Mouse (Mus musculus) limb, embryonic 12.5 days (tissue): ENCODE results near the gene Adam17. TPM values are rescaled to one million over a fixed set of nuclear protein-coding genes. Genes with fewer than 3 reads are reported as not detected.
"Not testable (repeated sequence)": the region's sequence is repeated elsewhere in the genome, so short reads cannot be mapped to it uniquely, and the experiment has no call there.

Source experiments
- ATAC-seq: fragments of 200-750 bp; cut with Nextera tagmentation; 2 replicates; pipeline ENCODE4 v1.8.0; 2017; ENCODE audit warnings: low read depth, moderate TSS enrichment; ENCODE audit not compliant: insufficient number of reproducible peaks, insufficient read depth, low FRiP score, low TSS enrichment
- H3K27ac ChIP-seq: fragments of 300-500 bp; sonication (generic); 2 replicates; pipeline ENCODE4 v1.5.1; 2016; ENCODE audit warnings: mild to moderate bottlenecking, moderate library complexity
- H3K27me3 ChIP-seq: fragments of 300-500 bp; sonication (generic); 2 replicates; pipeline ENCODE4 v1.6.1; 2016; ENCODE audit warnings: mild to moderate bottlenecking, moderate library complexity
- H3K36me3 ChIP-seq: fragments of 300-500 bp; sonication (generic); 2 replicates; pipeline ENCODE4 v1.6.1; 2016; ENCODE audit warnings: mild to moderate bottlenecking, moderate library complexity
- H3K4me1 ChIP-seq: fragments of 300-500 bp; sonication (generic); replicated peaks from 2 replicates; pipeline ENCODE4 v1.6.1; 2016
- H3K4me2 ChIP-seq: fragments of 300-500 bp; sonication (generic); 2 replicates; pipeline ENCODE4 v1.6.1; 2016; ENCODE audit warnings: mild to moderate bottlenecking, moderate library complexity
- H3K4me3 ChIP-seq: fragments of 300-500 bp; sonication (generic); replicated peaks from 2 replicates; pipeline ENCODE4 v1.5.1; 2016; ENCODE audit warnings: mild to moderate bottlenecking
- H3K9ac ChIP-seq: fragments of 300-500 bp; sonication (generic); replicated peaks from 2 replicates; pipeline ENCODE4 v1.6.1; 2016; ENCODE audit warnings: mild to moderate bottlenecking, moderate library complexity
- H3K9me3 ChIP-seq: fragments of 300-500 bp; sonication (generic); 2 replicates; pipeline ENCODE4 v1.6.1; 2016; ENCODE audit warnings: mild to moderate bottlenecking, moderate library complexity
- WGBS: fragments of 180-500 bp; shearing (Covaris S2); methylation state at CpG from one replicate; pipeline ENCODE4 v1.1.7; 2016; 5-methylcytosine and 5-hydroxymethylcytosine counted together
- polyA plus RNA-seq: library from polyadenylated mRNA; unstranded; fragments of >200 nt; fragmentation: Nextera tagmentation; extraction: Ambion mirVana; gene quantifications from 2 replicates; pipeline ENCODE4 v1.2.1, GENCODE M21; 2016

Adam17 gene
- polyA plus RNA-seq, 1 experiment from 2014 or later: 47.6 TPM

GRCm38 (mm10) chr12:21378765-21379346 lies 5.4 kb upstream of the Adam17 start:
- H3K27ac ChIP-seq, H3K4me1 ChIP-seq, H3K4me3 ChIP-seq, H3K36me3 ChIP-seq, H3K4me2 ChIP-seq, ATAC-seq, H3K9ac ChIP-seq, H3K9me3 ChIP-seq, H3K27me3 ChIP-seq: not testable (repeated sequence)
- WGBS: 74% methylated on average over 6 of the region's 6 CpGs

GRCm38 (mm10) chr12:21375376-21376157 lies 2.1 kb upstream of the Adam17 start:
- H3K4me3 ChIP-seq: no peak overlapping the region
- no peaks in the 10 kb centered on the region for H3K36me3 ChIP-seq
- WGBS: 42% methylated on average over 3 of the region's 3 CpGs
- no peak overlapping the region for H3K4me2 ChIP-seq
- no peaks in the 10 kb centered on the region; the same call in 1 of the 2 replicates for H3K4me1 ChIP-seq
- H3K27ac ChIP-seq: no peak overlapping the region
- no peak for ATAC-seq
- no peaks in the 10 kb centered on the region for H3K27me3 ChIP-seq
- H3K9me3 ChIP-seq: no peaks in the 10 kb centered on the region
- no peak overlapping the region for H3K9ac ChIP-seq

GRCm38 (mm10) chr12:21373820-21374475 lies 516 bp upstream of the Adam17 start:
- peak overlapping the region; percentile 96 for H3K27ac ChIP-seq
- 6% methylated on average over 24 of the region's 24 CpGs for WGBS
- no peaks in the 10 kb centered on the region for H3K9me3 ChIP-seq
- ATAC-seq: no peak; the same call in 1 of the 2 replicates
- peak overlapping the region; percentile 83 for H3K9ac ChIP-seq
- no peaks in the 10 kb centered on the region for H3K27me3 ChIP-seq
- no peaks in the 10 kb centered on the region for H3K36me3 ChIP-seq
- H3K4me1 ChIP-seq: no peaks in the 10 kb centered on the region; the same call in 1 of the 2 replicates
- peak overlapping the region; percentile 73 for H3K4me2 ChIP-seq
- H3K4me3 ChIP-seq: peak overlapping the region; percentile 66

- no peaks in the 10 kb centered on the region for H3K36me3 ChIP-seq
- no peak overlapping the region for H3K9ac ChIP-seq
- H3K27ac ChIP-seq: no peak overlapping the region
- ATAC-seq: no peak
- no peak overlapping the region for H3K4me3 ChIP-seq
- WGBS: 88% methylated on average over 1 of the region's 1 CpGs
- no peaks in the 10 kb centered on the region for H3K27me3 ChIP-seq
- no peaks in the 10 kb centered on the region for H3K9me3 ChIP-seq
- H3K4me2 ChIP-seq: no peak overlapping the region
- no peaks in the 10 kb centered on the region; the same call in 1 of the 2 replicates for H3K4me1 ChIP-seq
Observed at GRCm38 (mm10) chr12:21370035-21370611, 3.3 kb downstream of the Adam17 start.

- no peaks in the 10 kb centered on the region for H3K27me3 ChIP-seq
- no peak overlapping the region for H3K4me3 ChIP-seq
- H3K4me1 ChIP-seq: no peaks in the 10 kb centered on the region; the same call in 1 of the 2 replicates
- H3K9me3 ChIP-seq: no peaks in the 10 kb centered on the region
- ATAC-seq: no peak
- H3K27ac ChIP-seq: no peak overlapping the region
- no peaks in the 10 kb centered on the region for H3K36me3 ChIP-seq
- H3K9ac ChIP-seq: no peak overlapping the region
- 93% methylated on average over 5 of the region's 5 CpGs for WGBS
- H3K4me2 ChIP-seq: no peak overlapping the region
Observed at GRCm38 (mm10) chr12:21369087-21369410, 4.4 kb downstream of the Adam17 start.

GRCm38 (mm10) chr12:21368376-21369086 lies 4.9 kb downstream of the Adam17 start:
- Histone ChIP-seq H3K4me1 (no peaks in the 10 kb centered on the region; the same call in 1 of the 2 replicates), H3K27me3 (no peaks in the 10 kb centered on the region), H3K36me3 (no peaks in the 10 kb centered on the region), H3K4me2 (no peak overlapping the region), H3K27ac (no peak overlapping the region), H3K9ac (no peak overlapping the region), H3K4me3 (no peak overlapping the region), H3K9me3 (no peaks in the 10 kb centered on the region)
- ATAC-seq: no peak
- WGBS: 94% methylated on average over 9 of the region's 9 CpGs

- no peak overlapping the region for H3K4me3 ChIP-seq
- H3K4me2 ChIP-seq: no peak overlapping the region
- no peak overlapping the region for H3K27ac ChIP-seq
- peaks cover 12% of the 10 kb centered on the region; the same call in 1 of the 2 replicates for H3K36me3 ChIP-seq
- no peaks in the 10 kb centered on the region for H3K27me3 ChIP-seq
- no peaks in the 10 kb centered on the region for H3K4me1 ChIP-seq
- no peak overlapping the region for H3K9ac ChIP-seq
- H3K9me3 ChIP-seq: no peaks in the 10 kb centered on the region
- 77% methylated on average over 10 of the region's 10 CpGs for WGBS
- ATAC-seq: no peak
Observed at GRCm38 (mm10) chr12:21364624-21365435, 8.6 kb downstream of the Adam17 start.

- Histone ChIP-seq H3K4me1 (no peaks in the 10 kb centered on the region), H3K9ac (no peak overlapping the region), H3K27ac (no peak overlapping the region), H3K9me3 (no peaks in the 10 kb centered on the region), H3K27me3 (no peaks in the 10 kb centered on the region), H3K4me3 (no peak overlapping the region), H3K36me3 (peaks cover 17% of the 10 kb centered on the region; the same call in 1 of the 2 replicates), H3K4me2 (no peak overlapping the region)
- WGBS: 85% methylated on average over 3 of the region's 3 CpGs
- no peak for ATAC-seq
Observed at GRCm38 (mm10) chr12:21363195-21363594, 10.2 kb downstream of the Adam17 start.

- H3K36me3 ChIP-seq: peaks cover 17% of the 10 kb centered on the region; the same call in 1 of the 2 replicates
- H3K9me3 ChIP-seq: no peaks in the 10 kb centered on the region
- no peaks in the 10 kb centered on the region for H3K4me1 ChIP-seq
- no peaks in the 10 kb centered on the region for H3K27me3 ChIP-seq
- WGBS: 87% methylated on average over 2 of the region's 2 CpGs
- H3K4me3 ChIP-seq: no peak overlapping the region
- no peak overlapping the region for H3K9ac ChIP-seq
- ATAC-seq: no peak
- no peak overlapping the region for H3K27ac ChIP-seq
- H3K4me2 ChIP-seq: no peak overlapping the region
Observed at GRCm38 (mm10) chr12:21362686-21363085, 10.7 kb downstream of the Adam17 start.

- no peak for ATAC-seq
- 95% methylated on average over 8 of the region's 8 CpGs for WGBS
- H3K27me3 ChIP-seq: no peaks in the 10 kb centered on the region
- H3K27ac ChIP-seq: no peak overlapping the region
- H3K4me3 ChIP-seq: no peak overlapping the region
- no peak overlapping the region for H3K4me2 ChIP-seq
- H3K36me3 ChIP-seq: peaks cover 66% of the 10 kb centered on the region
- H3K9ac ChIP-seq: no peak overlapping the region
- no peaks in the 10 kb centered on the region for H3K9me3 ChIP-seq
- H3K4me1 ChIP-seq: no peaks in the 10 kb centered on the region
Observed at GRCm38 (mm10) chr12:21353681-21354080, 19.8 kb downstream of the Adam17 start.
